19 mouse cellular contexts compared by ENCODE assay signal in the genomic region with DNA sequence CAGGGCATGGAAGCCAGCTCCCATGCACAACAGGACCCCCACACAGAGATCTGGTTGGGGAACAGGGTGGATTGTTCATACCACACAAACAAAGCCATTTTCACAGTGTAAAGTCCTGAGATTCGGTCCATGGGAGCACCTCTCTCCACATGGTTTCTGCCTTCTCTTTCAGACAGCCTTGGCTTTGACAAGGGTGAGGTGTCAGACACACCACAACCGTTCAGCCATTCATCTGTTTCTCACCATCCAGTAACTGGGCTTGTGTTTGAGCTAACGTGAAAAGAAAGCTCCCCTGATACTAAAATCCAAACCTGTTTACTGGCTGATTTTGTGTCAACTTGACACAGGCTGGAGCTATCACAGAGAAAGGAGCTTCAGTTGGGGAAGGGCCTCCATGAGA. TPM values are rescaled to one million over a fixed set of nuclear protein-coding genes. Genes with fewer than 3 reads are reported as not detected.
"Had no signal": no experiment of that assay in that cellular context is flagged by ENCODE, and none has a peak within 500 bp of the region (broad histone marks: within the 10 kb centered on the region; RNA-seq: fewer than 3 reads in every experiment).

No protein-coding gene starts in this region.

- H3K27ac ChIP-seq: midbrain, embryonic 10.5 days; neural tube, embryonic 13.5 days; neural tube, embryonic 15.5 days had no signal

- H3K9me3 ChIP-seq: midbrain, embryonic 10.5 days; neural tube, embryonic 13.5 days; neural tube, embryonic 15.5 days had no signal

- DNase-seq: lung, adult 18-20 months; lung, embryonic 14.5 days; lung, postnatal 10 days; lung, postnatal 4 days; midbrain, embryonic 14.5 days; retina, postnatal 1 day; right cerebral cortex, adult 18-20 months; right cerebral cortex, postnatal 25 days; right cerebral cortex, postnatal 4 days; spleen, adult 18-20 months; thymus, adult 18-20 months; thymus, postnatal 14 days; thymus, postnatal 36 days had no signal

- H3K9ac ChIP-seq: lung, embryonic 14.5 days; neural tube, embryonic 13.5 days; neural tube, embryonic 15.5 days had no signal

- H3K4me2 ChIP-seq: lung, embryonic 14.5 days; neural tube, embryonic 13.5 days; neural tube, embryonic 15.5 days had no signal

- H3K27me3 ChIP-seq: neural tube, embryonic 13.5 days; neural tube, embryonic 15.5 days had no signal

- H3K36me3 ChIP-seq: midbrain, embryonic 10.5 days; neural tube, embryonic 13.5 days; neural tube, embryonic 15.5 days had no signal

- H3K4me3 ChIP-seq: midbrain, embryonic 10.5 days; myocyte; neural tube, embryonic 13.5 days; neural tube, embryonic 15.5 days had no signal

- ATAC-seq: midbrain, embryonic 16.5 days had no signal

RNA-seq across cellular contexts. Expression of gene Pcp4, which starts 6.8 kb away (rescaled TPM):
- polyA plus RNA-seq: myocyte had no signal

RNA-seq across cellular contexts. Expression of gene Itgb2l, which starts 30.8 kb away (rescaled TPM):
- polyA plus RNA-seq: midbrain, embryonic 10.5 days; midbrain, embryonic 14.5 days; midbrain, embryonic 16.5 days; neural tube, embryonic 11.5 days; neural tube, embryonic 13.5 days had no signal
